Mouse (Mus musculus): ENCODE measurements around the gene R3hcc1l.

DNA sequence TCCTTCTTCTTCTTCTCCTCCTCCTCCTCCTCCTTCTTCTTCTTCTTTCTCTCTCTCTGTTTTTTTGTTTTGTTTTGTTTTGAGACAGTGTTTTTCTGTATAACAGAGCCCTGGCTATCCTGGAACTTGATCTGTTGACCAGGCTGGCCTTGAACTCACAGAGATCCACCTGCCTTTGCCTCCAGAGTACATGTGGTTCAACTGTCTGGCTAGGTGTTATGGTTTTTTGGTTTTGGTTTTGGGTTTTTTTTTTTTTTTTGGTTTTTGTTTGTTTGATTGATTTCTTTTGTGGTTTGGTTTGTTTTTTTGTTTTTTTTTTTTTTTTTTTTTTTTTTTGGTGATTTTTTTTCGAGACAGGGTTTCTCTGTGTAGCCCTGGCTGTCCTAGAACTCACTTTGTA lies 58.3 kb downstream of the R3hcc1l start:
- TF ChIP-seq CTCF (IDR thresholded peaks at IDR 0.05; ENCODE audit: low read depth, low read length), result no peak
- TF ChIP-seq POLR2A (IDR thresholded peaks at IDR 0.05; ENCODE audit: insufficient read depth, low read length), result no peak
- no peak for TF ChIP-seq EP300 (IDR thresholded peaks at IDR 0.05; ENCODE audit: insufficient read depth, low read depth, low read length)

Data from ES-Bruce4 (cell line).